8 mouse cellular contexts compared by ENCODE assay signal in genomic region chr2:59882742-59883281, GRCm38 (mm10). TPM values are rescaled to one million over a fixed set of nuclear protein-coding genes. Genes with fewer than 3 reads are reported as not detected.
A peak's percentile ranks its signal among the peaks of the same experiment; 100 is the strongest.
DNase-seq lines count a peak whose midpoint lies in the region; ATAC-seq and TF ChIP-seq lines count a peak whose summit lies in the region.

No protein-coding gene starts in this region.

- H3K4me1 ChIP-seq in lung, adult 2 months (ENCODE audit: control insufficient read depth, insufficient read depth, low read length), result no peaks in the 10 kb centered on the region; the same call in 1 of the 2 replicates
- no peaks in the 10 kb centered on the region for H3K4me1 ChIP-seq in cortical plate, adult 2 months (ENCODE audit: control insufficient read depth, insufficient read depth, low read length)
- H3K4me1 ChIP-seq in hindbrain, embryonic 16.5 days (ENCODE audit: control insufficient read depth, insufficient read depth, low read depth, low read length), result no peaks in the 10 kb centered on the region
- H3K4me1 ChIP-seq in midbrain, embryonic 11.5 days (ENCODE audit: control insufficient read depth, insufficient read depth, low read length), result 0 out of 2 replicates have a peak, but pooled peaks cover 3% of the 10 kb centered on the region

- TF ChIP-seq CTCF in lung, adult 2 months (IDR thresholded peaks at IDR 0.05; ENCODE audit: insufficient read depth, low read length), result no peak
- no peak for TF ChIP-seq CTCF in cortical plate, adult 2 months (IDR thresholded peaks at IDR 0.05; ENCODE audit: extremely low read depth, insufficient read depth, low read length)

- no peaks in the 10 kb centered on the region for H3K27me3 ChIP-seq in hindbrain, embryonic 16.5 days (replicated peaks; ENCODE audit: control insufficient read depth, insufficient read depth, low read length)
- no peaks in the 10 kb centered on the region for H3K27me3 ChIP-seq in midbrain, embryonic 11.5 days (ENCODE audit: control insufficient read depth, insufficient read depth, low read length)

- peak overlapping the region; percentile 16 for H3K4me3 ChIP-seq in lung, adult 2 months (replicated peaks; ENCODE audit: extremely low read depth, low read depth, low read length)
- H3K4me3 ChIP-seq in cortical plate, adult 2 months (ENCODE audit: insufficient read depth, low read length), result peak overlapping the region; percentile 96
- peak overlapping the region; percentile 83 for H3K4me3 ChIP-seq in hindbrain, embryonic 16.5 days (ENCODE audit: low read length)
- H3K4me3 ChIP-seq in midbrain, embryonic 11.5 days (ENCODE audit: low read depth, low read length), result peak overlapping the region; percentile 67

- 49% methylated on average over 8 of the region's 8 CpGs for WGBS in lung, adult 2 months
- WGBS in hindbrain, embryonic 16.5 days, result 71% methylated on average over 8 of the region's 8 CpGs
- 70% methylated on average over 8 of the region's 8 CpGs for WGBS in midbrain, embryonic 11.5 days

- no peaks in the 10 kb centered on the region for H3K36me3 ChIP-seq in hindbrain, embryonic 16.5 days (ENCODE audit: control insufficient read depth, insufficient read depth, low read length)
- H3K36me3 ChIP-seq in midbrain, embryonic 11.5 days (ENCODE audit: control insufficient read depth, insufficient read depth, low read length), result no peaks in the 10 kb centered on the region

- H3K4me2 ChIP-seq in hindbrain, embryonic 16.5 days (ENCODE audit: low read length), result peak overlapping the region; percentile 72
- peak overlapping the region; percentile 86 for H3K4me2 ChIP-seq in midbrain, embryonic 11.5 days

- TF ChIP-seq POLR2A in lung, adult 2 months (IDR thresholded peaks at IDR 0.05; ENCODE audit: borderline replicate concordance, extremely low read depth, low read depth, low read length), result no peak
- TF ChIP-seq POLR2A in cortical plate, adult 2 months (IDR thresholded peaks at IDR 0.05; ENCODE audit: extremely low read depth, insufficient read depth, low read length), result no peak

- ATAC-seq in hindbrain, embryonic 16.5 days, result peak; percentile 43; the same call in 1 of the 2 replicates
- ATAC-seq in midbrain, embryonic 11.5 days (ENCODE audit: low FRiP score), result peak; percentile 45

- no peak for DNase-seq in lung, adult 2 months
- DNase-seq in lung, postnatal 4 days, result no peak
- peak; percentile 87 for DNase-seq in midbrain, embryonic 11.5 days (ENCODE audit: low spot score, missing footprints)
- DNase-seq in retina, postnatal 1 day, result no peak
- no peak for DNase-seq in embryo, embryonic 9.5 days (ENCODE audit: extremely low spot score)
- no peak for DNase-seq in layer of hippocampus, postnatal 14 days (ENCODE audit: low spot score in 2 of 2)

- H3K9ac ChIP-seq in hindbrain, embryonic 16.5 days (ENCODE audit: low read depth, low read length), result no peak overlapping the region; the same call in 1 of the 2 replicates
- no peak overlapping the region for H3K9ac ChIP-seq in midbrain, embryonic 11.5 days (ENCODE audit: low read length)

- H3K9me3 ChIP-seq in hindbrain, embryonic 16.5 days (ENCODE audit: control insufficient read depth, low read length), result no peaks in the 10 kb centered on the region; the same call in 1 of the 2 replicates
- H3K9me3 ChIP-seq in midbrain, embryonic 11.5 days (ENCODE audit: control insufficient read depth, low read length), result no peaks in the 10 kb centered on the region

- H3K27ac ChIP-seq in cortical plate, adult 2 months (ENCODE audit: insufficient read depth, low read length), result no peak overlapping the region
- no peak overlapping the region for H3K27ac ChIP-seq in hindbrain, embryonic 16.5 days (ENCODE audit: low read depth, low read length)
- H3K27ac ChIP-seq in midbrain, embryonic 11.5 days (ENCODE audit: low read depth, low read length), result no peak overlapping the region

RNA-seq across cellular contexts. Expression of gene Wdsub1, which starts 0.4 kb away (rescaled TPM):
- 82.3 and 87.3 TPM in 2 replicates for polyA plus RNA-seq in lung, adult 2 months (2012; rRNA removed)
- 28.0 and 29.2 TPM in 2 replicates for polyA plus RNA-seq in cortical plate, adult 2 months (2012; rRNA removed)
- 18.9 and 20.4 TPM in 2 replicates for polyA plus RNA-seq in hindbrain, embryonic 16.5 days (2015; fragmentation: Nextera tagmentation; extraction: Ambion mirVana)
- 18.5 and 19.2 TPM in 2 replicates for polyA plus RNA-seq in midbrain, embryonic 11.5 days (2014; fragmentation: Nextera tagmentation; extraction: Ambion mirVana)
- 10 to 100 TPM; 17.6 to 19.3 TPM for total RNA-seq in layer of hippocampus, postnatal 14 days (2021)

Comparison
In these comparisons a context has a peak if more than half of its experiments do, and no peak if none do; other contexts are left out.
1. H3K4me3 ChIP-seq: peak in every context shown above with its lines; median percentile 96 in cortical plate, adult 2 months; 83 in hindbrain, embryonic 16.5 days; 67 in midbrain, embryonic 11.5 days; 16 in lung, adult 2 months.